Mouse (Mus musculus): ENCODE measurements around the gene Tnni2.
A peak's percentile ranks its signal among the peaks of the same experiment; 100 is the strongest.

Tnni2 gene

DNA sequence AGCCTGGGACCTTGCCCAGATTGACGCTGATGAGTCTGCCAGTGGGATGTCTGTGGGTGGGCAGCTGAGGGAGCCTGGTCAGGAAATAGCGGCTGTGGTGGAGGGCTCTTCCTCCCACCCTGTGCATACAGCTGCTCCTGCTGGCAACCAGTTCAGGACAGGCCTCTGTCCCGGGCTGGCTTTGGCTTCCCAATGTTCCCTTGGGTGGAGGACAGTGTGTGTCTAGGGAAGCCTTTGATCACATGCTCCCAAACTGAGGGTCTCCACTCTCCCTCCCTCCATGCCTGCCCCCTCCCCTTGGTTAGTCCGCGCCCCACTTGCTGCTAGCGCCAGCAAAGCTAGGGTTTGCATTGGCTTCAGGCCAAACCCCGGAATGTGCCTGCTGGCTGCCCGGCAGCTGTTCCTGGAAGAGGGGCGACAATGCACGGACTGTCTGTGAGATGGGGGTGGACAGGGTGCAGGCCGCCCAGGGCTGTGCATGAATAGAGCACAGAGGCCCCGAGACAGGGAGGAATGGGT lies 11.4 kb upstream of the Tnni2 start:
- DNase-seq (ENCODE audit: low spot score): no peak

DNA sequence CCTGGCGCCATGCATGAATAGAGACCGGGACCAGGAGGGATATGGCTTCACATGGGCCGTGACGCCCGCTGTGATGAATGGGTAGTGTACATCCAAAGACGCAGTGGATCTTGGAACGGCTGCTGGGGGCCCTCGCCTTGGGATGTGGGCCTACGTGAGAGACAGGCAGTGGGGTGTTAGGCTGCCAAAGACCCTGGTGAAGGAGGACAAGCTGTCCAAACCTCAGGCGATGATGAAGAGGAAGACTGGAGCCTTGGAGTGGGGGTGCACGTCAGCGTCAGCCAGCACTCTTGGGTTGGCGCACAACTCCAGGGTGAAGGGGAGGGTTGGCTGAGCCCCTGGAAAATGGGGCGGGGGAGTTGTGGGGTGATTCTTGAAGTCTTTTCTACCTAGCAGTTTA lies 10.5 kb upstream of the Tnni2 start:
- DNase-seq (ENCODE audit: low spot score): no peak

DNA sequence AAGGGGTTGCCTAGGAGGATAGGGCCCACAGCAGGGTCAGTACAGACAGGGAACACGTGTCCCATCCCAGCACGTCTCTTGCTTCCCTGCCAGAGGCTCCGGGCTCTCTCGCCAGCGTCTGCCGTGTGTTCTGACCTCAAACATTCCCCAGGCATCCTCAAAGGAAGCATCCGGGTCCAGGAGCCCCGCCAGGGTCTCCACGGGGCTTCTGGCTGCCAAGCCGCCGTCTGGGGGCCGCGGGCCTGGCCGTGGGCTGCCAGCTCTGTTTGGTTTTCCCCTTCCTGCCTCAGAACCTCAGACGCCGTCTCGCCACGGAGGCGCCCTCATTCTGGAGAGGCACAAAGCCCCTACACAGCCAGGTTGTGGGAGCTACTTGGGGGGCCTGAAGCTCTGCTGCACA lies 8.0 kb upstream of the Tnni2 start:
- no peak for DNase-seq (ENCODE audit: low spot score)

DNA sequence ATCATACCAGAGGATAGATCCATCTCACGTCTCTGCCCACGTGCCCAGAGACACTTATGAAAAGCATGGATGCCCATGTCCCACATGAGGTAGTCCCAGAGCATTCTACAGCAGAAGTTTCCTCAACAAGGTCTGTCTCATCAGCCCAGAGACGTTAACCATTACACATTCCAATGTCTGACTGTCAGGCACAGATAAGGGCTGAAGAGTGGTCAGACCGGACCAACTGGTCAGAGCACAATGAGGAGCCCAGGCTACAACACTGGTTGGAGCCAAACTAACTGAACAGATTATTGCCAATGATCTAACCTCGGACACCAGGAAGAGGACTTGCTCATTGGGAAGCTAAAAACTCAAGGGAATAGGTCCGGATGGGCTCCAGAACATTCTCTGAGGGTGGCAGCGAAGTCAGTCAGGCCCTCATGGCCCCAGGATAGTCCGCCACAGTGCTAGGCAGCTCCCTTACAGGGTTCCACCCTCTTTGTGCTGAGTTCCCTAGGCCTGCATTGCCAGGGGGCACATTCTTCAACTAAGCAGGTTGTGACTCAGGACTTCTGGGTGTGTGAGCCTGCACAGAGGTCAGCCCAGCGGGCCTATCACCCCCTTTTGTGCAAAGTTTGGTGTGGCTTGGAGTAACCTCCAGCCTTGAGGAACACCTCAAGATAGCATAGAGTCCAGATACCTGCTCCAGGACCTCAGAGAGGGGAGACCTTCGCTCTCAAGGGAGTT lies 7.3 kb upstream of the Tnni2 start, which contains the start of gene Syt8:
Gene Syt8, plus strand, starts transcription at position 714 of the 729 bp plus-strand sequence.
- peak; percentile 56 for DNase-seq (ENCODE audit: low spot score)

DNA sequence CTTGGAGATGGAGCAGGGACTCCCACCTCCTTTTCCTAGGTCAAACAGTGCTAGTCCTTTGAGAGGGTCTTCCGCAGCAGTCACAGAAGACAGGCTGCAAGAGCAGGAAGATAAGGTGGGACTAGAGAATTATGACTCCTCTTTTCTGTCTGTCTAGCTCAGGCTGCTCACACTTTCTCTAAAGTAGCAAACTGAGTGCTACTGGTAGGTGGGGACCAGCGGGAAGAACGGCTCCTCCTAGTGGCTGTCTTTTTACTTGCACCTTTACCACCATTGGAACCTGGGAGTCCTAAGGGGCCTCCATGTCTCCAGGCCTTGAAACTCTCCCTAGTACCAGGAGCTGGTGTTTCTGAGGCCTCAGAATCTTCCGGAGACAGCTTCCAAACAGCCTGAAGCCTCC lies 6.1 kb upstream of the Tnni2 start:
- peak; percentile 46 for DNase-seq (ENCODE audit: low spot score)

DNA sequence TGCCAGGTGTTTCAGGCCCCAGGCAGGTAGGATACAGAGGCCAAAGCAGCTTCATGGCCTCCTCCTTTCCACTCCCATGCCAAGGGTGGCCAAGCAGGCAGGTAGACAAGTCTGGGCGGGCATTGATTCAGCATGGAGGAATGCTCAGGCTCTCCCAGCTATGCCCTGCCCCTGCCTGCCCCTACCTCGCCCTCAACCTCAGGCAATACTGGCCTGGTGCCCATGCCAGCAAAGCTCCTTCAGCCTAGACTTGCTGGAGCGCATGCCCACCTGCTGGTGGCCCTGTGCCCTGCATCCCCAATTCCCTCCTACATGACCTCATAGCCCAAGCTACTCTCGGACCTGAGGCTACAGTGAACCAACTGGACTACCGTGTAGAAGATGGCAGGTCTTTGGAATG lies 4.3 kb upstream of the Tnni2 start:
- no peak for DNase-seq (ENCODE audit: low spot score)

DNA sequence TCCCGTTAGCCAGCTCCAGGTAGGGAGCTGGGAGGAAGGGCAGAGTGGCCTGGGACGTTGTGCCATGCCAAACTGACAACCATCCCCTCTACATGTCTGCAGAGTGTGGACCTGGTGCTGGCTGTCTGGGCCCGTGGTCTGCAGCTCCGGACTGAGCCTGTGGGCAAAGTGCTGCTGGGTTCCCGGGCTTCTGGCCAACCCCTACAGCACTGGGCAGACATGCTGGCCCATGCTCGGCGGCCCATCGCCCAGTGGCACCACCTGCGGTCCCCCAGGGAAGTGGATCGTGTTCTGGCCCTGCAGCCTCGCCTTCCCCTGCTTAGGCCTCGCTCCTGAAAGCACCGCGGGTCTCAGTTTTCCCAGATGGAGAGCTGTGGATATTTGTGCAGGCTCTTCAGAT lies 1.6 kb upstream of the Tnni2 start:
- DNase-seq (ENCODE audit: low spot score): no peak

DNA sequence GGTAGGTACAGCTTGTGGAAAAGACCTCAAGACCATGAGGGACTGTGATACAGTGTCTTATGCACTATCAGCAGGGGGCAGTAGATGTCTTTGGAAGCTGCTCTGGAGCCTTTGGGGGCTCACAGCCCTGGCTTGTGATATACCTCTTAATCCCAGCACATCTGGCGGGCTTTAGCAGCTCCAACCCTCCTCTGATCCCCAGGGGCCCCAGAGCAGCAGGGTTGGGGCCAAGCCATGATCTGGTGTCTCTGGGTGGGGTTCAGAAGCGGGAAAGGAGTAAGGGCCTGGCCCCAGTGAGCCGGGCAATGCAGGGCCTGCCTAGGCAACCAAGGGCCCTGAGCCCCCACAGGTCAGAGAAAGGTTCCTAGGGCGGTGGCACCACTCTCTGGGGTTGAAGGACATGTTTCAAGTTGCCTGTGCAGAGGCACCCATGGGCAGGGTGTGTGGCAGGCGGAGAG lies 922 bp upstream of the Tnni2 start:
- DNase-seq (ENCODE audit: low spot score): peak; percentile 71

DNA sequence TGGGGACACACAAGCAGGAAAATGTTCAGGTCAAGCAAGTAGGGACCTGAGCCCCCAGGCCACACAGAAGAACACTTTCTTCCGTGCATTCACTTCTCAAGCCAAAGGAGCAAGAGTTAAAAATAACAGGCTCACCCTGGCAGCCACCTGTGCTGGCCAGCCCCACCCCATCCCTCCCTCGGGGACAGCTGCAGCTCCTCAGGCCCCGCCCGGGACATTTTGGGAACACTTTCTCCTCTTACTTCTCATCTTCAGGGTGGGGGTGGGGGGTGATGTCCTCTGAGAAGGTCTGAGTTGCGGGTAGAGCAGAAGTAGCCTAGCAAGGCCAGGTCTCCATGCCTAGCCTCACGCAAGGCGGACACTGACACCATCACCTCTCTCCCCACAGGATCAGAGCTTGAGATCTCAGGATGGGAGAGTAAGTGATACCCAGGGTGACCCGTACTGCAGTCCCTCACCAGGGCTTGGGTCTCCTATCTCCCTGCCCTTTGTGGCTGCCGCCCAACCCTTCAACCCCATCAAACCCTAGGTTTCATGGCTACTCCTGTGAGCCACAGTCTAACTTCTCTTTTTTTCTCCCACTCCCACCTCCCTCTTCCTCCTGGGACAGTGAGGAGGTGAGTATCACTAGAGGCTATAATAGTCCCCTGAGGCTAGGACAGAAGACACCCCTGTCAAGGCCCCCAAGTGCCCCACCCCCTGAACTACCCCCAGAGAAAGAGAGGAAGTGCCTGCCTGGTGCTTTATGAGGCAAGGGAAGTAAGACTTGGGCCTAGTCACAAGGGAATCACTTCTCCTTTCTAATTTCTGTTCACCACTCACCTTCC lies 686 bp downstream of the Tnni2 start:
- DNase-seq (ENCODE audit: low spot score): no peak

DNA sequence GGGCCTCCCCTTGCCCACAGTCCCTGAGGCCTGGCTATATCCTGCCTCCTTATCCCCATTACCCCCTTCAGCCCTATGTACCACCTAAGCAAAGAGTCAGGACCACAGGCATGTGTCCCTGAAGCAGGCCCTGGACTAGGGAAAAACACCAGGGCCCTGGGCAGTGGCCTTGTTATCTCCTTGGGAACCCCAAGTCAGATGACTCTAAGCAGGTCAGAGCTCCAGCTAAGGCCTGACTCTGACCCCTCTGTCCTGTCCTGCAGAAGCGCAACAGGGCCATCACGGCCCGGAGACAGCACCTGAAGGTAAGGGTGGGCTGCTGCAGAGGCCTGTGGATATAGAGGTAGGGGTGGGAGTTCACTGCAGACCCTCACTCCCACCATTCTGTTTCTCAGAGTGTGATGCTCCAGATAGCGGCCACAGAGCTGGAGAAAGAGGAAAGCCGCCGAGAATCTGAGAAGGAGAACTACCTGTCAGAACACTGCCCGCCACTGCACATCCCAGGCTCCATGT lies 1.4 kb downstream of the Tnni2 start:
- no peak for DNase-seq (ENCODE audit: low spot score)

DNA sequence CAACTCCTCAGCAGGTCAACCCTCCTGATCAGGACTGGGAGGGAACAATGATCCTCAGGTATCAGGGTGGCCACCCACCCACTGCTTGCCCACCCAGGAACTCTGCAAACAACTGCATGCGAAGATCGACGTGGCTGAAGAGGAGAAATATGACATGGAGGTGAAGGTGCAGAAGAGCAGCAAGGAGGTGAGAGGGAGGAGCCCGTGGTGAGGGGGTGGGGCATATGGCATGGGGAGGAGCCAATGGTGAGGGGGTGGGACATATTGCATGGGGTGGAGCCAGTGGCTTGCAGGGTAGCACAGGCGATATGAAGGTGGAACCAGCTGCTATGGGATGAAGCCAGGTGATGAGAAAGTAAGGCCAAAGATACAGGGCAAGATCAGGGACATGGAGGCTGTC lies 1.9 kb downstream of the Tnni2 start:
- no peak for DNase-seq (ENCODE audit: low spot score)

DNA sequence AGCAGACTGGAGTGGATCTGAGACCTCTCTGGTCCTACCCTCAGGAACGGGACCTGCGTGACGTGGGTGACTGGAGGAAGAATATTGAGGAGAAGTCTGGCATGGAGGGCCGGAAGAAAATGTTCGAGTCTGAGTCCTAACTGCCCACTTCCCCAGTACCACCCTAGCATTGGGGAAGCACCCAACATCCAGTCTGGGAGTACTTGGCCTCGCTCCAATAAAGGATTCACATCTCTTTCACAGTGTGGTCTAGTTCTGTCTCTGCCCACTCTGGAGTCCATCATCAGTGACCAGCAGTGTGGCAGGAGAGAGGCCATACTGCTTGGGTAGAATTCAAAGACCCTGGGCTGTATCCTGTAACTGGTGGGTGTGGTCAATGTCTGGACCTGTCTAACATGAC lies 2.6 kb downstream of the Tnni2 start:
- no peak for DNase-seq (ENCODE audit: low spot score)

DNA sequence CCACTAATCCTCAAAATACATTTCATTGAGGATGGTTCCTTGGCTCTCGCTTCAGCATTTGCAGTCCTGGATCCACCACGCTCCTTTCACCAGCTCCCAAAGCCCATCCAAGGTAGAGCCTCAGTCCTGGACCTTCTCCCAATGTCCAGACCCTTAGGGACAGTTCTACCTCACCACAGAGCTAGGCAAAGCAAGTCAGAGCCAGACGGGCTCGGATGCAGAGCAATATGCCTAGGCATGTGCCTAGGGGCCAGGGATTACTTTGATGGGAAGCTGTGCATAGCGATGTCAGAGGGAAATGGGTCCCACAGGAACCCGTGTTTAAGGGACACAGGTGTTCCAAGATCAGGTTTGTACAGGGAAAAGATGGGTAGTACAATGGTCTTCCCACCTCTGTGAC lies 3.7 kb downstream of the Tnni2 start:
- no peak for DNase-seq (ENCODE audit: low spot score)

DNA sequence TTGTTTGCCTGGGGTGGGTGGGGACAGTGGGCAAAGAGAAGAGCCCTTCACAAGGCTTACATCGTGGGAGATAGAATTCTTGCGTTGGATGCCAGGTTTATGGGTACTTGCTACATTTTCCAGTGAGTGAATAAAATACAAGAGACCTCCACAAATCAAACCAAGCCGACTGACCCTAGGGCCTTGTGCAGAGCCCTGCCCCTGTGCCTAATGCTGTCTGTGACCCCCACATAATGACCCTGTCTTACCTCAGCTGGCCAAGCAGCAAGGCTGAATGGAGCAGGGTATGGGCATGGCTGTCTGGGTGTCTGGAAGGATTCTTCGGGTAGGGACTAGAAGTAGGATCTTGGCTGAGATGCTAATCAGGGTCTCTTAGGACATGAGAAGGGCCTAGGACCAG lies 4.7 kb downstream of the Tnni2 start:
- DNase-seq (ENCODE audit: low spot score): no peak

DNA sequence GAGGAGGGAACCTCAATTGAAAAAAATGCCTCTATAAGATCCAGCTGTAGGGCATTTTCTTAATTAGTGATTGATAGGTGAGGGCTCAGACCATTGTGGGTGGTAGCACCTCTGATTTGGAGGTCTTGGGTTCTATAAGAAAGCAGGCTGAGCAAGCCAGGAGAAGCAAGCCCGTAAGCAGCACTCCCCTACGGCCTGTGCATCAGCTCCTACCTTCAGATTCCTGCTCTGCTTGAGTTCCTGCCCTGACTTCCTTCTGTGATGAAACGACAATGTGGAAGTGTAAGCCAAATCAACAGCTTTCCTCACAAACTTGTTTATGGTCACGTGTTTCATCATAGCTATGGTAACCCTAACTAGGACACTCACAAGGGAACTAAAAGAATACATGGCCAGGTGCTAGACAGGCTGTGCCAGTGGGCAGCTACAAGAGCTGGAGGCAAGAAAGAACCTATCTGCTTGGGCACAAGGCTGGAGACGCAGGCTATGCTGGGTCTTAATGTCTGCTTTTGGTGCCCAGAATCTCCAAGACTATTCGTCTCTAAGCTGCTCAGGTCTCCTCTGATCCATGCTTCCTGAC lies 7.5 kb downstream of the Tnni2 start:
- no peak for DNase-seq (ENCODE audit: low spot score)

DNA sequence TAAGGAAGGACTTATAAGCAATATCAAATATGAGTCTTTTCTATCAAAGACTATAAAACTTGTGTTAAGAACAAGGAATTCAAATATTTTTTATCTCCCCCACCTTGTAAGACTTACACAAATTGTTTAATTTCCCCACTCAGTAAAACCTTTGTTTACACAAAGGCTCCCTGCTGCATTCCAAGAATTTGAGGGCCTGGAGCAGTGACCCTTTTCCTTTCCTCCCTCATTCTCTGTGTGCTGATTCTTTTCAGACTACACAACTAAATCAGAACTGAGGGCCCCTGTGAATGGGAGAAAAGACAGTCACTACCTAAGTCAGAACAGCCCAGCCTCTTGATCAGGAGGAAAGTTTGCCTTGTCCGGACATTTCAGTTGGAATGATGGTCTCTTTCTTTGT lies 13.1 kb downstream of the Tnni2 start:
- DNase-seq (ENCODE audit: low spot score): no peak

DNA sequence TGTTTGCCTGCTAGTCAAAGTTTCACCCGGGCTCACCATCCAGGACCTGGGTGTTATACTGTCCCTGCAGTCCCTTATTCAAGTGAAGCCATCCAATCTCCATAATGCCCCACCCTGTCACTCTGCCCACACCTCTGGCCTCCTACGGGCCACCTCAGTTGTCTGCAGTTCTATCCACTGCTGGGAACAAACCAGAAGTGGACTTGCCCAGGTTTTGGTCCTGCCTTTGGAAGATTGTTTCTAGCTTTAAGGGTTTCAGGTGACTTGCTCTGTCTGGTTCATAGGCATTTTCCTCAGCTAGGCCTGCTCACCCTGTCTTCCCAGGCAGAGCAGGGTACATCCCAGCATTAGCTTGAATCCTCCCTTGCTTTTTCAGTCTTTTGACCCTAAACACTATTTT lies 13.6 kb downstream of the Tnni2 start:
- DNase-seq (ENCODE audit: low spot score): no peak

DNA sequence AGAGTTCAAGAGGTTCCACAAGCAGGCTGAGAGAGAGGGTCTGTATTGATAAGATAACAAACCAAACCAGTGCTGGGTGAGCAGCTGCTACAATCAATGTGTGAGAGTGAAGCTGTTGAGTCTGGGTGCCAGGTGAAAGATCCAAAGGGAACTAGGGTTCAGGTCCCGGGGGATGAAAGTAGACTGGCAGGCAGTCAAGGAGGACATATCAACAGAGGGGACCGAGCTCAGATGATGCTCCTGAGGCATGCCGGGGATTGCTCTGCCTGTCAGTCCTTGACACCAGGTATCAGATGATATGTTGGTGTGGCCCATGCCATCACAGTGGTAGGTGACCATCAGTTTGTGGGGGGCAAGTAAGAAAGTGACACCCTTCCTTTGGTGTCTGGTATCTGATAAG lies 15.2 kb downstream of the Tnni2 start:
- no peak for DNase-seq (ENCODE audit: low spot score)

DNA sequence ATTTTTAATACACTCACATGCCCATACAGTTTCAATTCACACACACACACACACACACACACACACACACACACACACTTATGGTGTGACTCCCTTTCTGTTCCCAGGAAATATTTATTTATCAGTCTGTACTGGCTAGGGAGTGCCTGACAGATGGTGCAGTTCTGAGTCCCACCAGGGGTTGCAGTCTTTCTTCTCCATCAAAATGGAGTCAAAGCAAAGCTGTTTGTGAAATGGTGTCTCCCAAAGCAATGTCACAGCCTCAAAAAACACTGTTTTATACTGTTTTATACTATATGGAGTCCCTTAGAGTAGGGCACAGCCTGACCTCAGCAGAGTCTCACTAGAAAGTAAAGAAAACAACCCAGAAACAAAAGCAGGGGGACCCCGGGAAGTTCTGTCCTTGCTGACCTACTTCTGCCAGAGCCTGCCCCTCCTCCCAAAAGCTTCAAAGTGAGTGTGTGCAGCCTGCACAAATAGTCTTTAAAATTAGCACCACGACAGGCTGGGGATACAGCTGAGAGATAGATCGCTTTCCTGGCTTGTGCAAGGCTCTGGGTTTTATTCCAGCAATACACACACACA lies 15.7 kb downstream of the Tnni2 start:
- DNase-seq (ENCODE audit: low spot score): no peak

DNA sequence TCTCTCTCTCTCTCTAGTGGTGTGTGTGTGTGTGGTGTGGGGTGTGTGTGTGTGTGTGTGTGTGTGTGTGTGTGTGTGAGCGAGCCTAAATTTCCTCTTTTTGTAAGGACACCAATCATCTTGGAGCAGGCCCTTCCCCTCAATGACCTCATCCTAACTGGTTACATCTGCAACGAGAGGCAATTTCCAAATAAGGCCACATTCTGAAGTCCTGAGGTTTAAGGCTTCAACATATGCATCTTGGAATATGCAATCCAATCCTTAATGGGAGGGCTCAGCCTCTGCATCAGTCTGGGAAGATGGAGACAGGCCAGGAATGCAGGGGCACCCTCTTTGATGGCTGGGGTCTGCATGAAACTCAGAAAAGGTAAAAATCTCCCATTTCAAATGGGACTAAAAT lies 16.4 kb downstream of the Tnni2 start:
- DNase-seq (ENCODE audit: low spot score): peak; percentile 54

DNA sequence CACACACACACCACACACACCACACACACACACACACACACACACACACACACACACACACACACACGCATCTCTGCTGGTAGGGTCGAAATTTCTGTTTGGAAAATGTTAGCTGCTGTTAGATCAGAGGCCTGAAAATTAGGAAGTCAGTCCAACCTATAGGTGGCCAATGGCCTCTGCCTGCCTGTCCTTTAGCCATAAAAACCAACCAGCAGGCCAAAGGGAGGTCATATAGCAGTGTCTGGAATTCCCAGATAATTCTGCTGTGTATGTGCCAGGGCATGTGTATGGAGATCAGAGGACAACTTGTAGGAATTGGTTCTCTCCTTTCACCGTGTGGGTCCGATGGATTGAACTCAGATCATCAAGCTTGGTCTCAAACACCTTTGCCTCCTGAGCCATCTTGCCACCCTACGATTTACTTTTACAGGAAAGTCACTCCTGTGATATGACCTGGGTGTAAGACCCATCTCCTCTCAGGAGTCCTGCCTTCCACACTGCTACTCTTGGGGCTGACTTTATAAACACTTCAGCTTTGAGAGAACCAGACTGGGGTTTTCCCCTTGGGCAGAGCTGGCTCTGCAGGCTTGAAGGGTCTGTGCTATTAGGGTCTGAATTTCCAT lies 17.2 kb downstream of the Tnni2 start:
- DNase-seq (ENCODE audit: low spot score): no peak

DNA sequence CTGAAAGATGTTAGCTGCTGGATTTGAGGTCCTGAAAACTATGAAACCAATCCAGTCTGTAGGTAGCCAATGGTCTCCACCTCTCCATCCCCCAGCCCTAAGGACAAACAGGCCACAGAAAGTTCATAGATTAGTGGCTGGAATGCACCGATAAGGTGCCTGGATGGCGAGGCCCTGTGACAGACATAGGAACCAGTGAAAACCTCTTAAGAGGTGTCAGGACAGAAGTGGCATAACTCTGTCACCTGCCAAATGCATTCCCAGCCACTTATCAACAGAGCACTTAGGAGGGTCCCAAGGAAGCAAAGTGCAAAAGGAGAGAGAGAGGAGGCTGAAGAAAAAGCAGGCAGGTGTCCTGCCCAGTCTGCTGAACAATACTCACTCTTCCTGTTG lies 17.7 kb downstream of the Tnni2 start:
- no peak for DNase-seq (ENCODE audit: low spot score)

Measured in yolk sac, embryonic 10.5 days (tissue).